Mouse (Mus musculus): ENCODE results near the gene Tdrd9. TPM values are rescaled to one million over a fixed set of nuclear protein-coding genes. Genes with fewer than 3 reads are reported as not detected.

The Tdrd9 gene
- polyA plus RNA-seq, 1 experiment from 2014 or later, result 0.07 TPM

DNA sequence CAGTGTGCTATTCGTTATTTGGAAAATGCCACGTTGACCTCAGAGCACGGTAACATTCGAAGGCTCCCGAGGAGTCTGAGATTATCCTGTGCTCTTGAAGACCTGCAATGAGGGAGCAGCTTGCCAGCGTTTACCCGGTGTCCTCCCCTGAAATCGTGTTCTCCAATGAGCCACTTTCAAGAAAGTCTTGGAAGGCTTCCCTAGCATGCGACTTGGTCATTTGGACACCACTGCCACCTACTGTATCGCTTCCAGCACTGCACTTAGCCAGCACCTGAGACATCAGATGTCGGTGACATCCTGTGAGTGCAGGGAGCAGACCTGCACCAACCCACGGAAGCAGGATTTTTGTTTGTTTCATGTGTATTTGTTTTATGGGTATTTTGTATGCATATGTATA, 119.7 kb downstream of the Tdrd9 start:
- 7% methylated on average over 12 of the region's 12 CpGs for WGBS
- ATAC-seq (ENCODE audit: extremely low read depth, insufficient number of reproducible peaks, low FRiP score, low TSS enrichment), result no peak
- Histone ChIP-seq H3K27me3 (replicated peaks) (peaks cover 26% of the 10 kb centered on the region), H3K27ac (replicated peaks) (no peak overlapping the region), H3K4me2 (peak overlapping the region; percentile 42; the same call in 1 of the 2 replicates), H3K9me3 (no peaks in the 10 kb centered on the region), H3K36me3 (no peaks in the 10 kb centered on the region), H3K4me1 (peaks cover 12% of the 10 kb centered on the region), H3K4me3 (no peak overlapping the region), H3K9ac (no peak overlapping the region)

GRCm38 (mm10) chr12:112094261-112094880, 123.0 kb downstream of the Tdrd9 start:
- Histone ChIP-seq H3K4me1 (peaks cover 8% of the 10 kb centered on the region; the same call in 1 of the 2 replicates), H3K4me2 (no peak overlapping the region), H3K4me3 (no peak overlapping the region), H3K9ac (no peak overlapping the region), H3K27ac (replicated peaks) (no peak overlapping the region), H3K9me3 (no peaks in the 10 kb centered on the region), H3K36me3 (no peaks in the 10 kb centered on the region), H3K27me3 (replicated peaks) (peaks cover 22% of the 10 kb centered on the region)
- ATAC-seq (ENCODE audit: extremely low read depth, insufficient number of reproducible peaks, low FRiP score, low TSS enrichment), result no peak
- 60% methylated on average over 8 of the region's 8 CpGs for WGBS

- no peak overlapping the region for H3K9ac ChIP-seq
- no peak overlapping the region for H3K27ac ChIP-seq (replicated peaks)
- whole genome bisulfite sequencing, result 49% methylated on average over 13 of the region's 13 CpGs
- H3K9me3 ChIP-seq, result no peaks in the 10 kb centered on the region
- ATAC-seq (ENCODE audit: extremely low read depth, insufficient number of reproducible peaks, low FRiP score, low TSS enrichment), result no peak
- H3K4me2 ChIP-seq, result no peak overlapping the region
- H3K4me3 ChIP-seq, result no peak overlapping the region
- H3K27me3 ChIP-seq (replicated peaks), result peaks cover 16% of the 10 kb centered on the region
- H3K36me3 ChIP-seq, result no peaks in the 10 kb centered on the region
- peaks cover 8% of the 10 kb centered on the region; the same call in 1 of the 2 replicates for H3K4me1 ChIP-seq
These were observed 124.8 kb downstream of the Tdrd9 start for GRCm38 (mm10) chr12:112096051-112096732.

DNA sequence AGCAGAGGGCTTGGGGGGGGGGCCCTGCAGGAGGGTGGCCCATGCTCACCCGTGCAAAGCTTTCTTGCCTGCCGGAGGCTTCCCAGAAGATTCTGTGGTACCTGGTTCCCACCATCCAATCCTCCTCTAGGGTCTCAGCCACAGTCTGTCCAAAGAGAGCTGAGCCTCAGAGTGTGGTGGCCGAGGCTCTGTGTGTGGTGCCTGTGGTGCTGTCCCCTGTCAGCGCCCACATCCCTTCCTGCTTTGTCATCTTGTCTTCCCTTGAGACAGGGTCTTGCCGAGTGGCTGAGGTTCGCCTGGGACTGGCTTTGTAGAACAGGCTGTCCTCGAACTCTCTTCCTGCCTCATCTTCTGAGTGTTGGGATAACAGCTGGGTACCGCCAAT, 125.4 kb downstream of the Tdrd9 start:
- Histone ChIP-seq H3K27me3 (replicated peaks) (peaks cover 11% of the 10 kb centered on the region), H3K4me1 (peaks cover 8% of the 10 kb centered on the region; the same call in 1 of the 2 replicates), H3K27ac (replicated peaks) (no peak overlapping the region), H3K9ac (no peak overlapping the region), H3K9me3 (no peaks in the 10 kb centered on the region), H3K36me3 (no peaks in the 10 kb centered on the region), H3K4me2 (no peak overlapping the region), H3K4me3 (no peak overlapping the region)
- WGBS, result 68% methylated on average over 8 of the region's 8 CpGs
- no peak for ATAC-seq (ENCODE audit: extremely low read depth, insufficient number of reproducible peaks, low FRiP score, low TSS enrichment)

GRCm38 (mm10) chr12:112100106-112100505, 128.7 kb downstream of the Tdrd9 start:
- no peak overlapping the region for H3K27ac ChIP-seq (replicated peaks)
- H3K4me1 ChIP-seq, result peaks cover 8% of the 10 kb centered on the region; the same call in 1 of the 2 replicates
- no peak overlapping the region for H3K4me3 ChIP-seq
- 43% methylated on average over 4 of the region's 4 CpGs for WGBS
- peaks cover 11% of the 10 kb centered on the region for H3K27me3 ChIP-seq (replicated peaks)
- H3K4me2 ChIP-seq, result no peak overlapping the region
- ATAC-seq (ENCODE audit: extremely low read depth, insufficient number of reproducible peaks, low FRiP score, low TSS enrichment), result no peak
- no peaks in the 10 kb centered on the region for H3K36me3 ChIP-seq
- no peak overlapping the region for H3K9ac ChIP-seq
- no peaks in the 10 kb centered on the region for H3K9me3 ChIP-seq

DNA sequence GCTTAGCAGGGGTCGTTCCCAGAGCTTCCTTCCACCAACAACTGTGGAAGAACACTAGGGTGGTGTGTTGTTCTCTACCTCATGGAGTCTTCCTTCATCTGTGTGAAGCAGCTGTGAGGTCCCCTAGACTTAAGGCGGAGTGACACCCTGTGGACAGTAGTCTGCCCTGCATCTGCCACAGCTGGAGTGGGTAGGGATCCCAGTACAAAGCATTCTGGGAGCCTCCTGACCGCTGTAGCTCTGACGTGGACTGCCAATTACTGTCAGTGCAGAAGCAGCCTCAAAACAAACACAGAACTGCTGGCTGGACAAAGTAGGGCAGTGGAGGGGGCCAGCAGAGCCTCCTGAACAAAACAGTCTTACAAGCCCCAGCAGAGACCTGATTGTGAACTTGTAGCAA, 129.7 kb downstream of the Tdrd9 start:
- Histone ChIP-seq H3K9me3 (no peaks in the 10 kb centered on the region), H3K4me1 (peaks cover 7% of the 10 kb centered on the region; the same call in 1 of the 2 replicates), H3K27me3 (replicated peaks) (peaks cover 20% of the 10 kb centered on the region), H3K4me2 (no peak overlapping the region), H3K27ac (replicated peaks) (no peak overlapping the region), H3K4me3 (no peak overlapping the region), H3K36me3 (no peaks in the 10 kb centered on the region), H3K9ac (no peak overlapping the region)
- no peak for ATAC-seq (ENCODE audit: extremely low read depth, insufficient number of reproducible peaks, low FRiP score, low TSS enrichment)
- 53% methylated on average over 4 of the region's 4 CpGs for WGBS

- ATAC-seq (ENCODE audit: extremely low read depth, insufficient number of reproducible peaks, low FRiP score, low TSS enrichment), result 0 out of 2 replicates have a peak, but pooled peaks have one; percentile 7
- WGBS, result 73% methylated on average over 5 of the region's 5 CpGs
- Histone ChIP-seq H3K4me2 (no peak overlapping the region), H3K9ac (no peak overlapping the region), H3K4me3 (no peak overlapping the region), H3K36me3 (no peaks in the 10 kb centered on the region), H3K9me3 (no peaks in the 10 kb centered on the region), H3K4me1 (peaks cover 13% of the 10 kb centered on the region), H3K27me3 (replicated peaks) (peaks cover 42% of the 10 kb centered on the region), H3K27ac (replicated peaks) (no peak overlapping the region; the same call in 1 of the 2 replicates)
These were observed 131.8 kb downstream of the Tdrd9 start for GRCm38 (mm10) chr12:112103179-112103578.

DNA sequence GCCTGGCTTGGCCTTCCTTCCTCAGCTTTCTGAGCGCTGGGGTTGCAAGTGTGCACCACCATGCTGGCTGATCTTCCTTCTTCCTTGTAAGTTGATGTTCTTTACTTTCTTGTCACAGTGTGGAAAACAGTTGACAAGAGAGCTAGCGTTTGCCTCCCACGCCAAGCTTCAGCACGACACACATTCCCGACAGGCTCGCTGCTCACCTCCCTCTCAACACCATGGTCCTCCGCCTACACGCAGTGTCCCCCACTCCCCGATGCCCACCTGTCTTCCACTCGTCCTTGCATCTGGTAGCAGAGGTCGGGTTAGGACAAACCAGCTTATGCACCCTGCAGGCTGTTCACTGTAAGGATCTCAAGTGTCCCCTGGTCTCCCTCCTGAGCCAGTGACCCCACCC, 133.5 kb downstream of the Tdrd9 start:
- Histone ChIP-seq H3K36me3 (no peaks in the 10 kb centered on the region), H3K27me3 (replicated peaks) (peaks cover 59% of the 10 kb centered on the region), H3K9ac (no peak overlapping the region), H3K27ac (replicated peaks) (no peak overlapping the region), H3K4me1 (peaks cover 13% of the 10 kb centered on the region), H3K9me3 (no peaks in the 10 kb centered on the region), H3K4me3 (no peak overlapping the region), H3K4me2 (no peak overlapping the region)
- ATAC-seq (ENCODE audit: extremely low read depth, insufficient number of reproducible peaks, low FRiP score, low TSS enrichment), result no peak
- WGBS, result 82% methylated on average over 11 of the region's 11 CpGs

GRCm38 (mm10) chr12:112106541-112106971, 135.2 kb downstream of the Tdrd9 start, which contains the start of gene Aspg:
TSS of gene Aspg (plus strand) at chr12:112106679.
- peaks cover 13% of the 10 kb centered on the region for H3K4me1 ChIP-seq
- no peak within 1 kb of the TSS for H3K27ac ChIP-seq (replicated peaks)
- 2% methylated on average over 14 of the region's 14 CpGs for WGBS
- peak; percentile 55 for ATAC-seq (ENCODE audit: extremely low read depth, insufficient number of reproducible peaks, low FRiP score, low TSS enrichment)
- peak within 1 kb of the TSS; percentile 62 for H3K4me2 ChIP-seq
- peak within 1 kb of the TSS; percentile 44 for H3K9ac ChIP-seq
- no peaks in the 10 kb centered on the region for H3K36me3 ChIP-seq
- H3K4me3 ChIP-seq, result peak within 1 kb of the TSS; percentile 34
- H3K27me3 ChIP-seq (replicated peaks), result peaks cover 75% of the 10 kb centered on the region
- no peaks in the 10 kb centered on the region for H3K9me3 ChIP-seq

- Histone ChIP-seq H3K27ac (replicated peaks) (no peak overlapping the region), H3K9ac (no peak overlapping the region), H3K4me1 (peaks cover 13% of the 10 kb centered on the region), H3K4me3 (no peak overlapping the region), H3K9me3 (no peaks in the 10 kb centered on the region), H3K4me2 (0 out of 2 replicates have a peak overlapping the region, but pooled peaks have one; percentile 62), H3K36me3 (no peaks in the 10 kb centered on the region), H3K27me3 (replicated peaks) (peaks cover 79% of the 10 kb centered on the region)
- no peak for ATAC-seq (ENCODE audit: extremely low read depth, insufficient number of reproducible peaks, low FRiP score, low TSS enrichment)
- 79% methylated on average over 8 of the region's 8 CpGs for WGBS
These were observed 136.3 kb downstream of the Tdrd9 start for GRCm38 (mm10) chr12:112107685-112108084.

DNA sequence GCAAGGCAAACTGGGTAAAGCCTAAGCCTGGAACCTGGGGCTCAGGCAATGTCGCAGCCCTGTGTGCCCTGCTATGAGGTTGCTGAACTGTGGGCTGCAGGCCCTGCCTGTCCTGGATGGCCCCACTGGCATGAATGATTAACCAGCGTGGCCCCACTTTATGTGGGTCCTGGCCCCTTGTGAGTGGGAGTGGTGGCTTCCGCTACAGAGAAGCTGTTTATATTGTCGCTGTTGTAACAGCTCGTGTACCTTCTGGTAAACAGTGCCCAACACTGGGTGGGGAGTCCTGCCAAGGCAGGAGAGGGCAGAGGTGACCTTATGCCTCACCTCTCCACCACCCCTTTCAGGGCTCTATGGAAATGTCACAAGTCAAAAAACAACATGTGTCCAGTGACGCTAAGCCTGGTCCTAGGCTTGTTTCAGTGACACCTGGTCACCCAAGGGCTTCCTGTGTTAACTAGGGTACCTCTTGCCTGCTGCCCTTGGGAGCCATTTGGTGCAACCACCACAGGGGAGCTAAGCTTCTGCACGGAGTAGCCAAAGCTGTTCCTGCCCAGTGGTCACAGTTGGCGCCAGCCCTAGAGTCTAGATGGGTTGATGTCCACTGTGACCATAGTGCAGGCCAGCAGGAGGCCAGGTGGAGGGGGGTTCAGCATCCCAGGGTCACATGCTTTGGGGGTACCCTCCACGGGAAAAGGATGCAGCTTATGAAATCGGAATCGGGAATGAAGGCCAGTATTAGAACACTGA, 137.5 kb downstream of the Tdrd9 start:
- H3K9ac ChIP-seq, result no peak overlapping the region
- peaks cover 88% of the 10 kb centered on the region for H3K27me3 ChIP-seq (replicated peaks)
- no peak overlapping the region for H3K4me2 ChIP-seq
- H3K4me1 ChIP-seq, result peaks cover 14% of the 10 kb centered on the region
- no peaks in the 10 kb centered on the region for H3K9me3 ChIP-seq
- WGBS, result 73% methylated on average over 11 of the region's 11 CpGs
- H3K36me3 ChIP-seq, result no peaks in the 10 kb centered on the region
- H3K4me3 ChIP-seq, result no peak overlapping the region
- no peak overlapping the region for H3K27ac ChIP-seq (replicated peaks)
- no peak for ATAC-seq (ENCODE audit: extremely low read depth, insufficient number of reproducible peaks, low FRiP score, low TSS enrichment)

All from heart, embryonic 13.5 days (tissue).